Mouse (Mus musculus): ENCODE results near the gene Fbxo8. TPM values are rescaled to one million over a fixed set of nuclear protein-coding genes. Genes with fewer than 3 reads are reported as not detected.
A peak's percentile ranks its signal among the peaks of the same experiment; 100 is the strongest.

The Fbxo8 gene
- 43.1 and 50.0 TPM in 2 replicates for polyA plus RNA-seq (2015; fragmentation: Nextera tagmentation; extraction: Ambion mirVana)

GRCm38 (mm10) chr8:56550558-56551360, at the start of gene Fbxo8, which contains the start of gene Cep44:
Gene Fbxo8, plus strand, starts transcription at chr8:56551090.
Gene Cep44, minus strand, starts transcription at chr8:56551047.
- Histone ChIP-seq H3K9me3 (ENCODE audit: control insufficient read depth) (no peaks in the 10 kb centered on the region), H3K9ac (ENCODE audit: low read depth, low read length) (peak within 1 kb of the TSS; percentile 85), H3K27me3 (replicated peaks; ENCODE audit: control insufficient read depth, insufficient read depth, low read length) (no peaks in the 10 kb centered on the region), H3K36me3 (ENCODE audit: control insufficient read depth, insufficient read depth) (no peaks in the 10 kb centered on the region), H3K4me3 (ENCODE audit: low read depth, low read length) (peak within 1 kb of the TSS; percentile 76), H3K27ac (ENCODE audit: low read depth, low read length) (peak within 1 kb of the TSS; percentile 91), H3K4me1 (replicated peaks; ENCODE audit: control insufficient read depth, insufficient read depth, low read length) (peaks cover 4% of the 10 kb centered on the region; the same call in 1 of the 2 replicates), H3K4me2 (replicated peaks; ENCODE audit: low read depth) (peak within 1 kb of the TSS; percentile 77)
- peak; percentile 91 for ATAC-seq
- under 1% methylated on average over 53 of the region's 53 CpGs for WGBS
- TF ChIP-seq CTCF (IDR thresholded peaks at IDR 0.05; ENCODE audit: low read depth) = peak; percentile 5; the same call in 1 of the 2 replicates

- no peak overlapping the region for H3K4me3 ChIP-seq (ENCODE audit: low read depth, low read length)
- H3K4me2 ChIP-seq (replicated peaks; ENCODE audit: low read depth) = no peak overlapping the region
- no peaks in the 10 kb centered on the region for H3K27me3 ChIP-seq (replicated peaks; ENCODE audit: control insufficient read depth, insufficient read depth, low read length)
- no peaks in the 10 kb centered on the region for H3K4me1 ChIP-seq (replicated peaks; ENCODE audit: control insufficient read depth, insufficient read depth, low read length)
- H3K27ac ChIP-seq (ENCODE audit: low read depth, low read length) = no peak overlapping the region
- H3K9ac ChIP-seq (ENCODE audit: low read depth, low read length) = no peak overlapping the region
- no peak for TF ChIP-seq CTCF (IDR thresholded peaks at IDR 0.05; ENCODE audit: low read depth)
- ATAC-seq = no peak
- H3K36me3 ChIP-seq (ENCODE audit: control insufficient read depth, insufficient read depth) = no peaks in the 10 kb centered on the region
- H3K9me3 ChIP-seq (ENCODE audit: control insufficient read depth) = no peaks in the 10 kb centered on the region
These were observed 49.0 kb upstream of the Fbxo8 start for GRCm38 (mm10) chr8:56501911-56502310.

GRCm38 (mm10) chr8:56508318-56508951, 42.5 kb upstream of the Fbxo8 start:
- Histone ChIP-seq H3K9me3 (ENCODE audit: control insufficient read depth) (no peaks in the 10 kb centered on the region), H3K27ac (ENCODE audit: low read depth, low read length) (no peak overlapping the region), H3K4me3 (ENCODE audit: low read depth, low read length) (no peak overlapping the region), H3K4me1 (replicated peaks; ENCODE audit: control insufficient read depth, insufficient read depth, low read length) (no peaks in the 10 kb centered on the region), H3K36me3 (ENCODE audit: control insufficient read depth, insufficient read depth) (no peaks in the 10 kb centered on the region), H3K9ac (ENCODE audit: low read depth, low read length) (no peak overlapping the region), H3K27me3 (replicated peaks; ENCODE audit: control insufficient read depth, insufficient read depth, low read length) (no peaks in the 10 kb centered on the region), H3K4me2 (replicated peaks; ENCODE audit: low read depth) (no peak overlapping the region)
- whole genome bisulfite sequencing = 56% methylated on average over 3 of the region's 3 CpGs
- no peak for TF ChIP-seq CTCF (IDR thresholded peaks at IDR 0.05; ENCODE audit: low read depth)
- no peak for ATAC-seq

GRCm38 (mm10) chr8:56508952-56509479, 41.9 kb upstream of the Fbxo8 start:
- no peaks in the 10 kb centered on the region for H3K9me3 ChIP-seq (ENCODE audit: control insufficient read depth)
- H3K4me1 ChIP-seq (replicated peaks; ENCODE audit: control insufficient read depth, insufficient read depth, low read length) = no peaks in the 10 kb centered on the region
- WGBS = 68% methylated on average over 4 of the region's 4 CpGs
- no peak for TF ChIP-seq CTCF (IDR thresholded peaks at IDR 0.05; ENCODE audit: low read depth)
- no peak overlapping the region for H3K4me3 ChIP-seq (ENCODE audit: low read depth, low read length)
- H3K9ac ChIP-seq (ENCODE audit: low read depth, low read length) = no peak overlapping the region
- no peaks in the 10 kb centered on the region for H3K36me3 ChIP-seq (ENCODE audit: control insufficient read depth, insufficient read depth)
- no peak for ATAC-seq
- no peak overlapping the region for H3K27ac ChIP-seq (ENCODE audit: low read depth, low read length)
- no peaks in the 10 kb centered on the region for H3K27me3 ChIP-seq (replicated peaks; ENCODE audit: control insufficient read depth, insufficient read depth, low read length)
- no peak overlapping the region for H3K4me2 ChIP-seq (replicated peaks; ENCODE audit: low read depth)

- Histone ChIP-seq H3K9ac (ENCODE audit: low read depth, low read length) (no peak overlapping the region), H3K4me1 (replicated peaks; ENCODE audit: control insufficient read depth, insufficient read depth, low read length) (no peaks in the 10 kb centered on the region), H3K27me3 (replicated peaks; ENCODE audit: control insufficient read depth, insufficient read depth, low read length) (no peaks in the 10 kb centered on the region), H3K9me3 (ENCODE audit: control insufficient read depth) (no peaks in the 10 kb centered on the region), H3K4me3 (ENCODE audit: low read depth, low read length) (no peak overlapping the region), H3K27ac (ENCODE audit: low read depth, low read length) (no peak overlapping the region), H3K36me3 (ENCODE audit: control insufficient read depth, insufficient read depth) (no peaks in the 10 kb centered on the region), H3K4me2 (replicated peaks; ENCODE audit: low read depth) (no peak overlapping the region)
- no peak for TF ChIP-seq CTCF (IDR thresholded peaks at IDR 0.05; ENCODE audit: low read depth)
- peak; percentile 90 for ATAC-seq
- WGBS = 40% methylated on average over 6 of the region's 6 CpGs
These were observed 32.0 kb upstream of the Fbxo8 start for GRCm38 (mm10) chr8:56518848-56519247.

GRCm38 (mm10) chr8:56520249-56520648, 30.6 kb upstream of the Fbxo8 start:
- ATAC-seq = no peak
- TF ChIP-seq CTCF (IDR thresholded peaks at IDR 0.05; ENCODE audit: low read depth) = no peak
- H3K4me3 ChIP-seq (ENCODE audit: low read depth, low read length) = no peak overlapping the region
- H3K9ac ChIP-seq (ENCODE audit: low read depth, low read length) = no peak overlapping the region
- no peaks in the 10 kb centered on the region for H3K36me3 ChIP-seq (ENCODE audit: control insufficient read depth, insufficient read depth)
- 80% methylated on average over 2 of the region's 2 CpGs for WGBS
- no peak overlapping the region for H3K4me2 ChIP-seq (replicated peaks; ENCODE audit: low read depth)
- no peak overlapping the region for H3K27ac ChIP-seq (ENCODE audit: low read depth, low read length)
- H3K4me1 ChIP-seq (replicated peaks; ENCODE audit: control insufficient read depth, insufficient read depth, low read length) = no peaks in the 10 kb centered on the region
- H3K27me3 ChIP-seq (replicated peaks; ENCODE audit: control insufficient read depth, insufficient read depth, low read length) = no peaks in the 10 kb centered on the region
- no peaks in the 10 kb centered on the region for H3K9me3 ChIP-seq (ENCODE audit: control insufficient read depth)
